Mouse (Mus musculus): ENCODE data around the gene Mlec. TPM values are rescaled to one million over a fixed set of nuclear protein-coding genes. Genes with fewer than 3 reads are reported as not detected.
"Not testable (repeated sequence)": the region's sequence is repeated elsewhere in the genome, so short reads cannot be mapped to it uniquely, and the experiment has no call there.

Gene Mlec
- polyA plus RNA-seq, 1 experiment = 182 TPM

DNA sequence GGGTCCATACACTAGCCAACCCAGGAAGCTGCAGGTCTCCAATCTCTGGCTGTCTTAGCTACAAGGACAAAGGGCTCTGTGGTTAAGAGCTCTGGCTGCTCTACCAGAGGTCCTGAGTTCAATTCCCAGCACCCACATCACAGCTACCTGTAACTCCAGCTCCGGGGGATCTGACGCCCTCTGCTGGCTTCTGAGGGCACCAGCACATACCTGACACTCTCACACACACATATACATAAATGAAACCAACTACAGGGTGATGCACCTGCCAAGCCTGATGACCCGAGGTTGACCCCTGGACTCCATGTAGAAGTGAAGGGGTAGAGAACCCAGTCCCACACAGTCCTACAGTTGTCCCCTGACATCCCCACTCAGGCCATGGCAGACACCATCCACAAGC, 41.6 kb downstream of the Mlec start:
- Histone ChIP-seq H3K4me3 (ENCODE audit: insufficient read depth, low read length) (no peak overlapping the region), H3K4me1 (ENCODE audit: control insufficient read depth, insufficient read depth, low read length) (no peaks in the 10 kb centered on the region; the same call in 1 of the 2 replicates), H3K27ac (ENCODE audit: insufficient read depth, low read length) (no peak overlapping the region)
- no peak for TF ChIP-seq POLR2A (IDR thresholded peaks at IDR 0.05; ENCODE audit: low read depth, low read length)
- TF ChIP-seq CTCF (IDR thresholded peaks at IDR 0.05; ENCODE audit: borderline replicate concordance, insufficient read depth, low read length) = no peak

DNA sequence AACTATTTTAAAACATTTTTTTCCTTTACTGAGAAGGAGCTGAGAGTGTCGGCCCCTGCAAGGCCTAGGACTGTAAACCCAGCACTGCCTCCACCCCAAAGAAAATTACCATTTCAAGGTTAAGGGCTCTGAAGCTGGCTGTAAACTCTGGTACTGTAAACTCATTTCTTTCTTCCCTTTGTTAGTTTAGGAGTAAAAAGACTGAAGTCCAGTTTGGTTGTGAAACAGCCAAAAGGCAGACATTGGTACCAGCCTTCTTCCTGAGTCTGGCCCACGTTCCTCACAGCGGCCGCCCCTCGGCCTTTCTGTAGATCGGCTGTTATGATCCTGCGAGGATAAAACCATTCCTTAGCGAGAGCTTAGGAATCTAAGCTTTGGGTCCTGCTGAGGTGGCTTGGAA, 43.5 kb downstream of the Mlec start:
- H3K4me1 ChIP-seq (ENCODE audit: control insufficient read depth, insufficient read depth, low read length) = no peaks in the 10 kb centered on the region; the same call in 1 of the 2 replicates
- H3K27ac ChIP-seq (ENCODE audit: insufficient read depth, low read length) = no peak overlapping the region
- TF ChIP-seq POLR2A (IDR thresholded peaks at IDR 0.05; ENCODE audit: low read depth, low read length) (no peak), CTCF (IDR thresholded peaks at IDR 0.05; ENCODE audit: borderline replicate concordance, insufficient read depth, low read length) (no peak)
- no peak overlapping the region for H3K4me3 ChIP-seq (ENCODE audit: insufficient read depth, low read length)

DNA sequence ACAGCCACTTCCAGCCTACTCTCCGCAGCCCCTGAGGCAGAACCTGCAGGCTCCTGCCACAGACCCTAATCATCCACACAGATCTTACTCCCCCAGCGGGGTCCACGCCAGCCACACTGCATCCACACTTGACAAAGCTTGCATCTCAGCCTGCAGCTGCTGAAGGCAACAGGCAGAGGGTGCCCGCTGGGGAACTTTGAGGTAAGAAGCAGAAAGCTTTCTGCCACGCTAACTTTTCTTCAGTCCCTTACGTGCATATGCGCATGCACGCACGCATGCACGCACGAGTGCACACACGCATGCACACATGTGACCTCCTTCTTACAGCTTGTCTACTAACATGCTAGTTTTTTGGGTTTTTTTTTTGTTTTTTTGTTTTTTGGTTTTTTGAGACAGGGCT, 44.7 kb downstream of the Mlec start:
- no peak overlapping the region for H3K4me3 ChIP-seq (ENCODE audit: insufficient read depth, low read length)
- TF ChIP-seq CTCF (IDR thresholded peaks at IDR 0.05; ENCODE audit: borderline replicate concordance, insufficient read depth, low read length) (no peak), POLR2A (IDR thresholded peaks at IDR 0.05; ENCODE audit: low read depth, low read length) (no peak)

DNA sequence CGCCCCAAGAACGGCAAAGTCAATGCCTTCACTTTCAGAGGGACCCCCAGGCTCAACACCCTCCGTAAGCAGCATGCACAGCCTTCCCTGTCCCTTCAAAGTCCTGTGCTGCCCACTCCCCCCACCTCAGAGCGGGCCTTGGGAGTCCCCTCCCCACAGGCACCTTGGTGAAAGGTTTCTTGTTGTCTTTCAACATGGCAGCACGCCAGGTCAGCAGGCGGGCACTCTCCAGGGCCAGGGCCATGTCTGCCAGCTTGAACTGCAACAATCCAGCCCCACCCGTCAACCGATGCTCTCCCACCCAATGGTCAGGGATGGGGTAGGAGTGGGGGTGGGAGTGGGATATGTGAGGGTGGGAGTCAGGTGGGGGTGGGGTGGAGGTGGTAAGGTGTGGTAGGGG, 46.8 kb downstream of the Mlec start:
- no peaks in the 10 kb centered on the region for H3K4me1 ChIP-seq (ENCODE audit: control insufficient read depth, insufficient read depth, low read length)
- no peak overlapping the region for H3K4me3 ChIP-seq (ENCODE audit: insufficient read depth, low read length)
- no peak overlapping the region for H3K27ac ChIP-seq (ENCODE audit: insufficient read depth, low read length)
- TF ChIP-seq POLR2A (IDR thresholded peaks at IDR 0.05; ENCODE audit: low read depth, low read length) = no peak
- no peak for TF ChIP-seq CTCF (IDR thresholded peaks at IDR 0.05; ENCODE audit: borderline replicate concordance, insufficient read depth, low read length)

More for the DNA sequence above, 44.7 kb downstream of the Mlec start:
- no peaks in the 10 kb centered on the region for H3K4me1 ChIP-seq (ENCODE audit: control insufficient read depth, insufficient read depth, low read length)
- H3K27ac ChIP-seq (ENCODE audit: insufficient read depth, low read length) = no peak overlapping the region

DNA sequence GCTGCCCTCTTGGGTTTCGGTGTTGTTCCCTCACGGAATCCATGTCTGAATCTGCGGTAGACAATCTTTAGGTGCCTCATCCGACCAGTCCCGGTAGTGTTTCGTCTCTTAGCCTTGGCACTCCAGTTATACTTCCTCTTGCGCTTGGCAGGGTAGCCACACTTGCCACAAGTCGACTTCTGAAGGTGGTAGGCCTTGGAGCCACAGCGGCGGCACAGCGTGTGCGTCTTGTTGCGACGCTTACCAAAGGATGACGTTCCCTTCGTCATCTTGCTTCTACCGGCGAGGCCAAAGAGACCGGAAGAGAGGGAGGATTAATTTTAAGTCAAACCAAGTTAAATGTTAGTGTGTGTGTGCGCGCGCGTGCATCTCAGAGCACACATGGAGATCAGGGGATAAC, 54.7 kb downstream of the Mlec start:
- H3K27ac ChIP-seq (ENCODE audit: insufficient read depth, low read length); H3K4me3 ChIP-seq (ENCODE audit: insufficient read depth, low read length): not testable (repeated sequence)

DNA sequence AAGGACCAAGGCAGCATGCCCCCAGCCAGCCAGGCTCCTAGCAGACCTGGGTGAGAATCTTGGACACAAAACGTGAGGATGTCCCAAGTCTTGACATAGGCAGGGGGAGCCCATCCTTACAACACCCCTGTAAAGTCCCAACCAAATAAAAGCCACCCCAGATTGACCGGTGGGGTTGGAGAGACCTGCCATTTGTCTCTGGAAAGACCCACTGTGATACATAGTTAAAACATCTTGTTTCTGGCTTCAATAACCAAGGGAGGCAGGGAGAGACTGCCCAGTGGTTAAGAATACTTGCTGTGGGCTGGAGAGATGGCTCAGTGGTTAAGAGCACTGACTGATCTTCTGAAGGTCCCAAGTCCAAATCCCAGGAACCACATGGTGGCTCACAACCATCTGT, 55.7 kb downstream of the Mlec start:
- TF ChIP-seq POLR2A (IDR thresholded peaks at IDR 0.05; ENCODE audit: low read depth, low read length) = no peak
- TF ChIP-seq CTCF (IDR thresholded peaks at IDR 0.05; ENCODE audit: borderline replicate concordance, insufficient read depth, low read length) = no peak
- Histone ChIP-seq H3K4me3 (ENCODE audit: insufficient read depth, low read length) (no peak overlapping the region), H3K27ac (ENCODE audit: insufficient read depth, low read length) (no peak overlapping the region), H3K4me1 (ENCODE audit: control insufficient read depth, insufficient read depth, low read length) (no peaks in the 10 kb centered on the region)

More for the DNA sequence above, 54.7 kb downstream of the Mlec start:
- H3K4me1 ChIP-seq (ENCODE audit: control insufficient read depth, insufficient read depth, low read length) = not testable (repeated sequence)

DNA sequence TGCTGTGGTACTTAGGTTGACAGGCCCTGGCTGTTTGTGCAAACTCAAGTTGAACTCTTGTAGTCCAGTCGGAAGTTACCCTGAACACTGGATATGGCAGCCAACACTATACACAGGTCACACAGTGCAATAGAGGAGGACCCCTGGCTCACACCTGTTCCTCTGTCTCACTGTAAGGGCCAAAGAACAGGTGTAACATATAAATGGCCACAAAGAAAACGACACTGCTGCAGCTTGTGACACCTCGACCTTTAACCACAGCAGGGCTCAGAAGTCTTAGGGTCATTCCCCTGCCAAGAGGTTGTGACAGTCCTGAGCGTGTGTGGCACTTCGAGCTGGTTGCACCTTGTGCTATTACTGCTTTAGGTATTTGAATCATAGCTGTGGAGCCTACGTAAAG, 57.5 kb downstream of the Mlec start:
- Histone ChIP-seq H3K4me3 (ENCODE audit: insufficient read depth, low read length) (no peak overlapping the region), H3K27ac (ENCODE audit: insufficient read depth, low read length) (no peak overlapping the region), H3K4me1 (ENCODE audit: control insufficient read depth, insufficient read depth, low read length) (no peaks in the 10 kb centered on the region)
- no peak for TF ChIP-seq POLR2A (IDR thresholded peaks at IDR 0.05; ENCODE audit: low read depth, low read length)
- TF ChIP-seq CTCF (IDR thresholded peaks at IDR 0.05; ENCODE audit: borderline replicate concordance, insufficient read depth, low read length) = no peak

DNA sequence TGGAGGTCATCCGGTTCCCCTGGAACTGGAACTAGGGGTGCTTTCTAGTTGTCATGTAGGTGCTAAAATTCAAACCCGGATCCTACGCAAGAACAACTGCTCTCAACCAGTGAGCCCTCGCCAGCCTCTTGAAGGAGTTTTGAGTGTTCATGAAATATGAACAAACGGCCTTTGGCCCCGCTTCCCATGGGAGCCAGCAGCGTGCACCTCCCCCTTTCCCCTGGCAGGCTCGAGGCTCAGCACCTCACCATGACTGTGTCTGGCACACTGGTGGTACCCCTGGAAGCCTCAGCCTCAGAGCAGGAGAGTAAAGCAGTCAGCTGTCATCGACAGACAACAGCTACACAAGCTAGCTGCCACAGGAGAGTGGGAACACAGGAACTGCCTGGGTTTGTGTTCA, 58.0 kb downstream of the Mlec start:
- Histone ChIP-seq H3K27ac (ENCODE audit: insufficient read depth, low read length) (no peak overlapping the region), H3K4me1 (ENCODE audit: control insufficient read depth, insufficient read depth, low read length) (no peaks in the 10 kb centered on the region), H3K4me3 (ENCODE audit: insufficient read depth, low read length) (no peak overlapping the region)
- TF ChIP-seq POLR2A (IDR thresholded peaks at IDR 0.05; ENCODE audit: low read depth, low read length) (no peak), CTCF (IDR thresholded peaks at IDR 0.05; ENCODE audit: borderline replicate concordance, insufficient read depth, low read length) (no peak)

DNA sequence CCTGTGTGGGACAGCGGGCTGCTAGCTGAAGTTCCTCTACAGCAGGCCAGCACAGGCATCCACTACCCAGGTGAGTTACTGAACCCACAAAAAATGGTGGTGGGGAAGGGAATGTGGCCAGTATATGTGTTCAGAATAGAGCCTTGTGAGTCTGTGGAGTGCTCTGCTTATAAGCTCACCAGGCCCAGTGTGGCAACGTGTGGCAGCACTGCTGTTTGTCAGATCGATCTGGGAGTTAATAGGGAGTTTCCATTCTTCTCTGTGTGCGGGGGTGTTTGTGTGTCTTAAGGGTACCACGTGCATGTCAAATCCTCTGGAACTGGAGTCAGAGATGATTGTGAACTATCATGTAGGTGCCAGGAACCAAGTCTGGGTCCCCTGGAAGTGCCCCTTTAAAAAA, 58.4 kb downstream of the Mlec start:
- TF ChIP-seq POLR2A (IDR thresholded peaks at IDR 0.05; ENCODE audit: low read depth, low read length) (no peak), CTCF (IDR thresholded peaks at IDR 0.05; ENCODE audit: borderline replicate concordance, insufficient read depth, low read length) (no peak)
- H3K4me3 ChIP-seq (ENCODE audit: insufficient read depth, low read length) = no peak overlapping the region
- H3K27ac ChIP-seq (ENCODE audit: insufficient read depth, low read length) = no peak overlapping the region
- H3K4me1 ChIP-seq (ENCODE audit: control insufficient read depth, insufficient read depth, low read length) = no peaks in the 10 kb centered on the region

DNA sequence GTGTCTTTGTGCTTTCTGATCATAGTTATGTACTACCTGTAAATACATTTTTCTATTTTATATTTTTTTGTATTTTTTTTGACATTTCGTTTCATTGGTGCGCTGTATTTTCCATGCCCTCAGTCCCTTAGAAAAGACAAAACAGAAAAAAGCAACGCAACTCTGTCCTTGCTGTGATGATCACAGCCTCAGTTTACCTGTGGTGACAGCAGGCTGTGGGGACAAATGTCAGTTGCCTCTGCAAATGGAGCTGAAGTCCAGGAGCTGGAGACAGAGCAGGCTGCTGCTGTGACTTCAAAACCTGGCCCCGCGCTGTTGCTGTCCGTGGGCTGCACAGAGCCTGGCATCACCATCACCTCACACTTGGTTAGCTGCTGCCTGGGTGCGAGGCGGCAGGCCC, 59.8 kb downstream of the Mlec start, which contains the start of gene Gm10401:
TSS of gene Gm10401 (minus strand) at position 101 of the 400 bp plus-strand sequence.
- TF ChIP-seq CTCF (IDR thresholded peaks at IDR 0.05; ENCODE audit: borderline replicate concordance, insufficient read depth, low read length) = no peak
- TF ChIP-seq POLR2A (IDR thresholded peaks at IDR 0.05; ENCODE audit: low read depth, low read length) = no peak
- Histone ChIP-seq H3K27ac (ENCODE audit: insufficient read depth, low read length) (no peak within 1 kb of the TSS), H3K4me1 (ENCODE audit: control insufficient read depth, insufficient read depth, low read length) (no peaks in the 10 kb centered on the region)

More for the DNA sequence above, 59.8 kb downstream of the Mlec start, which contains the start of gene Gm10401:
- H3K4me3 ChIP-seq (ENCODE audit: insufficient read depth, low read length) = no peak within 1 kb of the TSS

Other genes starting within 250 kb of the Mlec start
- gene Oasl1, start 234.9 kb downstream of the Mlec start, polyA plus RNA-seq (2011; ENCODE audit: insufficient read length, low read depth, missing spikeins) = 0.47 and 0.75 TPM in 2 replicates
- gene 2210016L21Rik, start 216.0 kb downstream of the Mlec start, polyA plus RNA-seq (2011; ENCODE audit: insufficient read length, low read depth, missing spikeins) = 14.7 and 16.6 TPM in 2 replicates
- not detected in 2 replicates for gene Hnf1a, start 187.1 kb downstream of the Mlec start, polyA plus RNA-seq (2011; ENCODE audit: insufficient read length, low read depth, missing spikeins)
- gene Sppl3, start 147.0 kb downstream of the Mlec start, polyA plus RNA-seq (2011; ENCODE audit: insufficient read length, low read depth, missing spikeins) = 72.7 and 85.3 TPM in 2 replicates
- gene Gm10401, start 59.9 kb downstream of the Mlec start, polyA plus RNA-seq (2011; ENCODE audit: insufficient read length, low read depth, missing spikeins) = not detected in 2 replicates
- 23.8 and 27.9 TPM in 2 replicates for gene Acads, start 38.8 kb downstream of the Mlec start, polyA plus RNA-seq (2011; ENCODE audit: insufficient read length, low read depth, missing spikeins)
- gene Unc119b, start 23.2 kb downstream of the Mlec start, polyA plus RNA-seq (2011; ENCODE audit: insufficient read length, low read depth, missing spikeins) = 18.6 and 19.8 TPM in 2 replicates
- gene Cabp1, start 36.2 kb upstream of the Mlec start, polyA plus RNA-seq (2011; ENCODE audit: insufficient read length, low read depth, missing spikeins) = 2.2 and 3.3 TPM in 2 replicates
- gene Pop5, start 77.7 kb upstream of the Mlec start, polyA plus RNA-seq (2011; ENCODE audit: insufficient read length, low read depth, missing spikeins) = 18.6 and 22.8 TPM in 2 replicates
- 163 and 168 TPM in 2 replicates for gene Rnf10, start 114.7 kb upstream of the Mlec start, polyA plus RNA-seq (2011; ENCODE audit: insufficient read length, low read depth, missing spikeins)
- 15.8 and 17.5 TPM in 2 replicates for gene Coq5, start 121.5 kb upstream of the Mlec start, polyA plus RNA-seq (2011; ENCODE audit: insufficient read length, low read depth, missing spikeins)
- 572 and 612 TPM in 2 replicates for gene Dynll1, start 142.8 kb upstream of the Mlec start, polyA plus RNA-seq (2011; ENCODE audit: insufficient read length, low read depth, missing spikeins)
- gene Srsf9, start 169.0 kb upstream of the Mlec start, polyA plus RNA-seq (2011; ENCODE audit: insufficient read length, low read depth, missing spikeins) = 90.7 and 96.9 TPM in 2 replicates
- gene Gatc, start 183.0 kb upstream of the Mlec start, polyA plus RNA-seq (2011; ENCODE audit: insufficient read length, low read depth, missing spikeins) = 13.6 and 18.7 TPM in 2 replicates
- 20.4 and 20.5 TPM in 2 replicates for gene Triap1, start 183.0 kb upstream of the Mlec start, polyA plus RNA-seq (2011; ENCODE audit: insufficient read length, low read depth, missing spikeins)
- gene Cox6a1, start 190.8 kb upstream of the Mlec start, polyA plus RNA-seq (2011; ENCODE audit: insufficient read length, low read depth, missing spikeins) = 280 and 336 TPM in 2 replicates

Data from embryonic fibroblast, embryonic 13.5 days (primary cell).